Mouse (Mus musculus) limb, embryonic 14.5 days (tissue): Measurements from ENCODE around the gene Gm33543. TPM values are rescaled to one million over a fixed set of nuclear protein-coding genes. Genes with fewer than 3 reads are reported as not detected.

Source experiments
- ATAC-seq: fragments of 200-750 bp; cut with Nextera tagmentation; 2 replicates; pipeline ENCODE4 v1.8.0; 2017; ENCODE audit warnings: low read depth, moderate number of reproducible peaks, moderate TSS enrichment; ENCODE audit not compliant: low FRiP score
- DNase-seq: peaks from one replicate; pipeline ENCODE4 v3.0.0-alpha.2; 2015; ENCODE audit warnings: low spot score
- H3K27ac ChIP-seq: fragments of 300-500 bp; sonication (generic); replicated peaks from 2 replicates; pipeline ENCODE4 v1.5.1; 2014; ENCODE audit warnings: low read depth, mild to moderate bottlenecking, low read length, moderate library complexity, mixed read lengths
- H3K27me3 ChIP-seq: fragments of 300-500 bp; sonication (generic); 2 replicates; pipeline ENCODE4 v1.6.1; 2014; ENCODE audit warnings: low read length, mixed read lengths; ENCODE audit not compliant: control insufficient read depth, insufficient read depth
- H3K36me3 ChIP-seq: fragments of 300-500 bp; sonication (generic); 2 replicates; pipeline ENCODE4 v1.6.1; 2014; ENCODE audit warnings: mild to moderate bottlenecking, low read length, moderate library complexity, mixed read lengths; ENCODE audit not compliant: control insufficient read depth, insufficient read depth
- H3K4me1 ChIP-seq: fragments of 300-500 bp; sonication (generic); 2 replicates; pipeline ENCODE4 v1.6.1; 2014; ENCODE audit warnings: antibody characterized with exemption, low read length, mixed read lengths; ENCODE audit not compliant: control insufficient read depth, insufficient read depth
- H3K4me2 ChIP-seq: fragments of 300-500 bp; sonication (generic); replicated peaks from 2 replicates; pipeline ENCODE4 v1.6.1; 2014; ENCODE audit warnings: low read depth, mild to moderate bottlenecking, low read length, moderate library complexity; ENCODE audit not compliant: severe bottlenecking
- H3K4me3 ChIP-seq: fragments of 300-500 bp; sonication (generic); replicated peaks from 2 replicates; pipeline ENCODE4 v1.5.1; 2014; ENCODE audit warnings: low read length
- H3K9ac ChIP-seq: fragments of 300-500 bp; sonication (generic); 2 replicates; pipeline ENCODE4 v1.6.1; 2014; ENCODE audit warnings: mild to moderate bottlenecking, low read depth, low read length, moderate library complexity; ENCODE audit not compliant: severe bottlenecking
- H3K9me3 ChIP-seq: fragments of 300-500 bp; sonication (generic); 2 replicates; pipeline ENCODE4 v1.6.1; 2016; ENCODE audit warnings: low read length; ENCODE audit not compliant: control insufficient read depth
- POLR2A ChIP-seq: fragments of 200-500 bp; IDR thresholded peaks from 2 replicates; pipeline ENCODE4 v1.8.0; 2012; ENCODE audit warnings: inconsistent platforms, mild to moderate bottlenecking, moderate library complexity, borderline replicate concordance; ENCODE audit not compliant: insufficient read depth, insufficient read length; ENCODE audit errors: extremely low read depth
- WGBS: fragments of 180-500 bp; shearing (Covaris S2); extraction: QIAGEN DNeasy Blood & Tissue Kit; methylation state at CpG from one replicate; pipeline ENCODE4 v1.1.7; 2014; 5-methylcytosine and 5-hydroxymethylcytosine counted together
- polyA plus RNA-seq, 2 experiments: library from polyadenylated mRNA; depleted of rRNA in 1 of 2; stranded (reverse) in 1 of 2; unstranded in 1 of 2; fragments of >200 nt; fragmentation: Nextera tagmentation in 1 of 2; extraction: Ambion mirVana in 1 of 2; gene quantifications; 2 replicates each; pipeline versions ENCODE4 v1.2.1 to v1.2.3; 2012 to 2014

The Gm33543 gene
- polyA plus RNA-seq, 2 experiments = not detected

DNA sequence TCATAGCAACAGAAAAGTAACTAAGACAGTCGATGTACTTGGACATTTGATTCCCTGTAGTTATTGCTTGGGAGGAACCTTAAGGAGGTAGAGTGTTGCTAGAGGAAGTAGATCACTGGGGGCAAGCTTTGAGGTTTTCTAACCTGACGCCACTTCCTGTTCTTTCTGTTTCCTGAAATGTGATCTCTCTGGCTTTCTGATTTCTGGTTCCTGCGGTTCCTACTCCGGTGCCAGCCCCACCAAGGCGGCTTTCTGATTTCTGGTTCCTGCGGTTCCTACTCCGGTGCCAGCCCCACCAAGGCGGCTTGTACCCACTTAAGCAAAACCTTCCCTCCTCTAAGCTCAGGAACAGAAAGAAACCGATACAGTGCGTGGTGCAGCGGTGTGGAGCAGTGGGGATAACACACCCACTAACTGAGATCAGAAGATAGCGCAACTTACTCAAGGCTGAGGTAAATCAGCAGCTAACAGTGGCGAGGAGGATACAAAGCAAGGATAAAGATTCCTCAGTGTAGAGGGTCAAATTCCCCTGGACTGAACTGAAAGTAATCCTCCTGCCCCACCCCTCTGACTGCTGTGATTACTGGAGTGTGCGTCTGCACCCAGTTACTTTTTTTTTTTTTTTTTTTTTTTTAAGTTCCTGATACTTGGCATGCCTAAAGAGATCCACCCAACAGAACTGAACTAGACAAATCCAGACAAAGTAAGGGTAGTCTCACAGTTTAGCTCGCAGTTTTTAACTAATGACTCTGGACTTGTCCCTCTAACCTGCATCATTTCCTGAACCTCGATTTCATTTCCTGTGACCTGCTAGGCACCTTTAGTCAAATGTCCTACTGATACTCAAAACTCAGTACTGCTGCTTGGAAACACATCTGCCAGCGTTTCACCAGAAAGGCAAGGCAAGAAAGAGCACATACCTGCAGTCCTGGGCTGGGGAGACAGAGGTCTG, 37.5 kb upstream of the Gm33543 start:
- no peak overlapping the region for H3K4me2 ChIP-seq
- WGBS = 87% methylated on average over 17 of the region's 17 CpGs
- H3K27me3 ChIP-seq = no peaks in the 10 kb centered on the region
- ATAC-seq = no peak
- no peak overlapping the region for H3K4me3 ChIP-seq
- H3K27ac ChIP-seq = no peak overlapping the region
- TF ChIP-seq POLR2A = no peak
- no peak for DNase-seq
- no peaks in the 10 kb centered on the region for H3K36me3 ChIP-seq
- H3K4me1 ChIP-seq = no peaks in the 10 kb centered on the region
- H3K9me3 ChIP-seq = no peaks in the 10 kb centered on the region
- no peak overlapping the region for H3K9ac ChIP-seq

DNA sequence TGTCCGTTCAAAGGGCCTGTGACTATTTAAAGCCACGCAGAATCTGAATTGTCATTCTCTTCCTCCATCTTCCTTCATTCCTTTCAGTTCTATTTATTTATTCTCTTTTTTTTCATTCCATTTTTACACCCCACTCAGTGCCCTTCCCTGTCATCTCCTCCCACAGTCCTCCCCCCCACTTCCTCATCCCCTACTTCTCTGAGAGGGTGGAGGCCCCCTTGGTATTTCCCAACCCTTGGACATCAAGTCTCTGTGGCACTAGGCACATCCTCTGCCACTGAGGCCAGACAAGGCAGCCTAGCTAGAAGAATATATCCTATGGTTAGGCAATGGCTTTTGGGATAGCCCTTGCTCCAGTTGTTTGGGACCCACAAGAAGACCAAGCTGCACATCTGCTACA, 28.1 kb upstream of the Gm33543 start:
- 88% methylated on average over 2 of the region's 2 CpGs for WGBS

DNA sequence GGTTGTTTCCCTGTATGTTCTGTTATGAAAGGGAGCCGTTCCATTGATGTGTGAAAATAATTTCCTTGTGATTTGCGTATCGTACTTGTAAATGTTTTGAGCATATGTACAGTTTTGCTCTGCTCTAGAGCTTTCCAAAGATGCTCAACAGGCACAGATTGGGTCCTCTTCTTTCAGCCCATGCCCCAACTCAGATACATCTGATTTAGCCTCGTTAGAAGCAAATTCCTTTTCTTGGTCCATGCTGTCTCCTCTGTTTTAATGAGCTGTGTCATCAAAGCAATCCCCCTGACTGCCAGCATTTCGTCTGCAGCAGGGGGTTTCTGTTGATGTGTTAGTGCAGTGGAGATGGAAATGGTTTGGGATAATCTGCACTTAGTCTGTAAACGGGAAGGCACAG, 25.6 kb upstream of the Gm33543 start:
- Histone ChIP-seq H3K4me1 (0 out of 2 replicates have a peak, but pooled peaks cover 2% of the 10 kb centered on the region), H3K4me3 (no peak overlapping the region), H3K27ac (no peak overlapping the region), H3K36me3 (no peaks in the 10 kb centered on the region), H3K27me3 (no peaks in the 10 kb centered on the region), H3K4me2 (no peak overlapping the region), H3K9me3 (no peaks in the 10 kb centered on the region), H3K9ac (no peak overlapping the region)
- TF ChIP-seq POLR2A = no peak
- DNase-seq (no peak), ATAC-seq (no peak)
- WGBS = 55% methylated on average over 6 of the region's 6 CpGs

More for the DNA sequence above, 28.1 kb upstream of the Gm33543 start:
- Histone ChIP-seq H3K36me3 (no peaks in the 10 kb centered on the region), H3K9me3 (no peaks in the 10 kb centered on the region), H3K4me3 (no peak overlapping the region), H3K9ac (no peak overlapping the region), H3K27me3 (no peaks in the 10 kb centered on the region), H3K4me2 (no peak overlapping the region), H3K27ac (no peak overlapping the region), H3K4me1 (no peaks in the 10 kb centered on the region)
- DNase-seq = no peak
- ATAC-seq = no peak
- TF ChIP-seq POLR2A = no peak

DNA sequence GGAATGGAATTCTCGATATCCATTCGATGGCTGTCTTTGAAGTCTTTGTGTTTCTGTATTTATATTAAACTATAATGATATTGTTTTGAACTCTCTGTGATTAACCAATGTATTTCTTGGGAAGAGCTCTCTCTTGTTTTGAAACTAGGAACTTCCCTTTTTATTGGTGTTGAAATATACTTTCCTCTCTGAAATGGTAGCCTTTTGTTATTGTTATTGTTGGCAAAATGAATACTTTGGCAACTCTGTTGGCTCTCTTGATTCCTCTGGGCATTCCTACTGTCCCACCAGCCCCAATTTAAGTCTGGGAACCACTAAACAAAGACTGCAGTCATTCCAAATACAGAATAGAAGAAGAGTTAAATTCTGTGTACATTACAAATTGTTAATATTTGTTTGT, 24.9 kb upstream of the Gm33543 start:
- 86% methylated on average over 2 of the region's 2 CpGs for WGBS
- Histone ChIP-seq H3K9me3 (no peaks in the 10 kb centered on the region), H3K36me3 (no peaks in the 10 kb centered on the region), H3K9ac (no peak overlapping the region), H3K27me3 (no peaks in the 10 kb centered on the region), H3K4me3 (no peak overlapping the region), H3K27ac (no peak overlapping the region), H3K4me2 (no peak overlapping the region), H3K4me1 (0 out of 2 replicates have a peak, but pooled peaks cover 2% of the 10 kb centered on the region)
- no peak for DNase-seq
- TF ChIP-seq POLR2A = no peak
- ATAC-seq = no peak

DNA sequence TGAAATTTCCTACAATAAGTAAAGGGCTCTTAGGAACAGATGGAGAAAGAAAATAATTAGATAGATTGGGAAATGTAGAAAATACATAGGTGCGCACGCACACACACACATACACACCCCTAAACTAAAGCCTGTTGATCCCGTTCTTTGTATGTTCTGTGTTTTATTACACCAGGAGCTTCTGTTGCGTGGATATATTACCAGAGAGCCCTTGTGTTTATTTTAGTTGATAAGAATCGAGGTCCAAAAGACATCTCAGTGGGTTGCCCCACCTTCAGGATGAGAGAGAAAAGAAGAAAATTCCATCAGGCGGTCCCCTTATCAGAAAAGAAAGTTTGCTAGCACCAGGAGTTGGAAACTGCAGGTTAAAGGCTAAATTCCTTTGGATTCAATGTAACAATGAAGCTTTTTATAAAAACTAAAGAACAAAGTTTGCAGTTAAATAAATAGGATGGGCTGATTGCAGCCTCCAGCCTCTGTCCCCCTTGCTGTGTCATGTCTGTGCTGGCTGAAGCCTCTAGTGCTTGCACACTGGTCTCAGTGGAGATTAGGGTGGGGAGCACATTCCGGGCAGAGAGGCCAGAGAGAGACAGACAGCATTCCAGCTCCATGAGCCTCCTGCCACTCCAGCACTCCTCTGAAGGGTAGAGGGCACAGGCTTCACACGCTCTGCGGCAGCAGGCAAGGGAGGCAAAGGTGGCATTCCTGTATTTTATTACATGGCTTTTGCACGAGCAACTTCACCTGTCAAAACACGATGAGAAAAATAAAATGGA, 21.8 kb upstream of the Gm33543 start:
- no peaks in the 10 kb centered on the region for H3K9me3 ChIP-seq
- ATAC-seq (no peak), DNase-seq (no peak)
- no peaks in the 10 kb centered on the region for H3K36me3 ChIP-seq
- WGBS = 57% methylated on average over 11 of the region's 11 CpGs
- H3K27me3 ChIP-seq = no peaks in the 10 kb centered on the region
- no peak for TF ChIP-seq POLR2A
- no peak overlapping the region for H3K4me3 ChIP-seq
- 0 out of 2 replicates have a peak, but pooled peaks cover 2% of the 10 kb centered on the region for H3K4me1 ChIP-seq
- no peak overlapping the region for H3K4me2 ChIP-seq
- no peak overlapping the region for H3K27ac ChIP-seq
- H3K9ac ChIP-seq = no peak overlapping the region
